Mouse (Mus musculus): ENCODE results near the gene Ccdc148. TPM values are rescaled to one million over a fixed set of nuclear protein-coding genes. Genes with fewer than 3 reads are reported as not detected.

Gene Ccdc148
- total and polyA plus RNA-seq, 2 experiments from 2014 or later = 5.3 to 6.9 TPM

GRCm38 (mm10) chr2:58879876-58880275 is 280.6 kb downstream of the Ccdc148 start:
- DNase-seq = no peak
- no peak for ATAC-seq
- Histone ChIP-seq H3K36me3 (ENCODE audit: insufficient read depth) (no peaks in the 10 kb centered on the region), H3K27me3 (ENCODE audit: insufficient read depth, low read length) (no peaks in the 10 kb centered on the region), H3K4me3 (ENCODE audit: low read depth, low read length) (no peak overlapping the region), H3K27ac (ENCODE audit: low read depth, low read length) (no peak overlapping the region), H3K4me2 (ENCODE audit: low read depth) (no peak overlapping the region), H3K9ac (no peak overlapping the region), H3K4me1 (ENCODE audit: insufficient read depth) (no peaks in the 10 kb centered on the region), H3K9me3 (ENCODE audit: low read length) (no peaks in the 10 kb centered on the region)
- 38% methylated on average over 3 of the region's 3 CpGs for WGBS
- no peak for TF ChIP-seq CTCF (IDR thresholded peaks at IDR 0.05; ENCODE audit: low read depth)

- ATAC-seq = no peak
- WGBS = 91% methylated on average over 5 of the region's 5 CpGs
- H3K9me3 ChIP-seq (ENCODE audit: low read length) = no peaks in the 10 kb centered on the region
Observed at GRCm38 (mm10) chr2:58859134-58859533, 301.3 kb downstream of the Ccdc148 start, which contains the start of gene Gm11099. Gene Gm11099, plus strand, starts transcription at chr2:58859434.

GRCm38 (mm10) chr2:58844499-58844898 is 316.0 kb downstream of the Ccdc148 start:
- WGBS = 48% methylated on average over 10 of the region's 10 CpGs
- no peaks in the 10 kb centered on the region; the same call in 1 of the 2 replicates for H3K4me1 ChIP-seq (ENCODE audit: insufficient read depth)
- ATAC-seq (no peak), DNase-seq (no peak)
- no peaks in the 10 kb centered on the region for H3K27me3 ChIP-seq (ENCODE audit: insufficient read depth, low read length)
- no peak overlapping the region for H3K9ac ChIP-seq
- H3K27ac ChIP-seq (ENCODE audit: low read depth, low read length) = no peak overlapping the region
- no peak overlapping the region for H3K4me3 ChIP-seq (ENCODE audit: low read depth, low read length)
- no peak for TF ChIP-seq CTCF (IDR thresholded peaks at IDR 0.05; ENCODE audit: low read depth)
- no peak overlapping the region for H3K4me2 ChIP-seq (ENCODE audit: low read depth)
- H3K9me3 ChIP-seq (ENCODE audit: low read length) = no peaks in the 10 kb centered on the region
- H3K36me3 ChIP-seq (ENCODE audit: insufficient read depth) = no peaks in the 10 kb centered on the region

More at GRCm38 (mm10) chr2:58859134-58859533, 301.3 kb downstream of the Ccdc148 start, which contains the start of gene Gm11099:
- no peaks in the 10 kb centered on the region for H3K4me1 ChIP-seq (ENCODE audit: insufficient read depth)
- DNase-seq = no peak
- H3K27me3 ChIP-seq (ENCODE audit: insufficient read depth, low read length) = no peaks in the 10 kb centered on the region
- H3K27ac ChIP-seq (ENCODE audit: low read depth, low read length) = no peak within 1 kb of the TSS
- TF ChIP-seq CTCF (IDR thresholded peaks at IDR 0.05; ENCODE audit: low read depth) = no peak
- no peak within 1 kb of the TSS for H3K4me3 ChIP-seq (ENCODE audit: low read depth, low read length)
- no peaks in the 10 kb centered on the region for H3K36me3 ChIP-seq (ENCODE audit: insufficient read depth)
- no peak within 1 kb of the TSS for H3K4me2 ChIP-seq (ENCODE audit: low read depth)
- no peak within 1 kb of the TSS for H3K9ac ChIP-seq

- Histone ChIP-seq H3K9me3 (ENCODE audit: low read length) (no peaks in the 10 kb centered on the region), H3K4me1 (ENCODE audit: insufficient read depth) (no peaks in the 10 kb centered on the region; the same call in 1 of the 2 replicates), H3K27ac (ENCODE audit: low read depth, low read length) (no peak overlapping the region), H3K4me3 (ENCODE audit: low read depth, low read length) (no peak overlapping the region), H3K4me2 (ENCODE audit: low read depth) (no peak overlapping the region), H3K27me3 (ENCODE audit: insufficient read depth, low read length) (no peaks in the 10 kb centered on the region), H3K36me3 (ENCODE audit: insufficient read depth) (no peaks in the 10 kb centered on the region), H3K9ac (no peak overlapping the region)
- no peak for ATAC-seq
- no peak for DNase-seq
- TF ChIP-seq CTCF (IDR thresholded peaks at IDR 0.05; ENCODE audit: low read depth) = no peak
- WGBS = 87% methylated on average over 4 of the region's 4 CpGs
Observed at GRCm38 (mm10) chr2:58842443-58842842, 318.0 kb downstream of the Ccdc148 start.

GRCm38 (mm10) chr2:58841021-58841420 is 319.5 kb downstream of the Ccdc148 start:
- H3K4me3 ChIP-seq (ENCODE audit: low read depth, low read length) = no peak overlapping the region
- ATAC-seq (no peak), DNase-seq (no peak)
- no peaks in the 10 kb centered on the region for H3K9me3 ChIP-seq (ENCODE audit: low read length)
- H3K9ac ChIP-seq = no peak overlapping the region
- no peak overlapping the region for H3K4me2 ChIP-seq (ENCODE audit: low read depth)
- no peak overlapping the region for H3K27ac ChIP-seq (ENCODE audit: low read depth, low read length)
- no peaks in the 10 kb centered on the region for H3K27me3 ChIP-seq (ENCODE audit: insufficient read depth, low read length)
- H3K36me3 ChIP-seq (ENCODE audit: insufficient read depth) = no peaks in the 10 kb centered on the region
- H3K4me1 ChIP-seq (ENCODE audit: insufficient read depth) = no peaks in the 10 kb centered on the region; the same call in 1 of the 2 replicates
- no peak for TF ChIP-seq CTCF (IDR thresholded peaks at IDR 0.05; ENCODE audit: low read depth)
- 72% methylated on average over 3 of the region's 3 CpGs for WGBS

GRCm38 (mm10) chr2:58832253-58832980 is 328.1 kb downstream of the Ccdc148 start:
- no peak overlapping the region for H3K4me2 ChIP-seq (ENCODE audit: low read depth)
- no peak overlapping the region for H3K9ac ChIP-seq
- no peaks in the 10 kb centered on the region for H3K4me1 ChIP-seq (ENCODE audit: insufficient read depth)
- no peaks in the 10 kb centered on the region for H3K36me3 ChIP-seq (ENCODE audit: insufficient read depth)
- no peak for DNase-seq
- H3K27ac ChIP-seq (ENCODE audit: low read depth, low read length) = no peak overlapping the region
- no peak for TF ChIP-seq CTCF (IDR thresholded peaks at IDR 0.05; ENCODE audit: low read depth)
- no peaks in the 10 kb centered on the region for H3K27me3 ChIP-seq (ENCODE audit: insufficient read depth, low read length)
- no peak overlapping the region for H3K4me3 ChIP-seq (ENCODE audit: low read depth, low read length)
- no peaks in the 10 kb centered on the region for H3K9me3 ChIP-seq (ENCODE audit: low read length)
- 79% methylated on average over 20 of the region's 20 CpGs for WGBS
- no peak for ATAC-seq

- Histone ChIP-seq H3K9me3 (ENCODE audit: low read length) (no peaks in the 10 kb centered on the region), H3K4me2 (ENCODE audit: low read depth) (no peak overlapping the region), H3K27me3 (ENCODE audit: insufficient read depth, low read length) (no peaks in the 10 kb centered on the region), H3K4me3 (ENCODE audit: low read depth, low read length) (no peak overlapping the region), H3K27ac (ENCODE audit: low read depth, low read length) (no peak overlapping the region), H3K4me1 (ENCODE audit: insufficient read depth) (no peaks in the 10 kb centered on the region), H3K36me3 (ENCODE audit: insufficient read depth) (no peaks in the 10 kb centered on the region), H3K9ac (no peak overlapping the region)
- DNase-seq (peak; percentile 40), ATAC-seq (peak; percentile 85)
- WGBS = 52% methylated on average over 7 of the region's 7 CpGs
- peak; percentile 48 for TF ChIP-seq CTCF (IDR thresholded peaks at IDR 0.05; ENCODE audit: low read depth)
Observed at GRCm38 (mm10) chr2:58829981-58830742, 330.3 kb downstream of the Ccdc148 start.

Measured in forebrain, postnatal 0 days (tissue).